Mouse (Mus musculus) urinary bladder, postnatal 10 days (tissue): Measurements from ENCODE around the gene Ogfod1.
"Not testable (repeated sequence)": the region's sequence is repeated elsewhere in the genome, so short reads cannot be mapped to it uniquely, and the experiment has no call there.

Experiments
- DNase-seq: peaks from one replicate; pipeline ENCODE4 v3.0.0; 2022; ENCODE audit warnings: low spot score

The Ogfod1 gene

DNA sequence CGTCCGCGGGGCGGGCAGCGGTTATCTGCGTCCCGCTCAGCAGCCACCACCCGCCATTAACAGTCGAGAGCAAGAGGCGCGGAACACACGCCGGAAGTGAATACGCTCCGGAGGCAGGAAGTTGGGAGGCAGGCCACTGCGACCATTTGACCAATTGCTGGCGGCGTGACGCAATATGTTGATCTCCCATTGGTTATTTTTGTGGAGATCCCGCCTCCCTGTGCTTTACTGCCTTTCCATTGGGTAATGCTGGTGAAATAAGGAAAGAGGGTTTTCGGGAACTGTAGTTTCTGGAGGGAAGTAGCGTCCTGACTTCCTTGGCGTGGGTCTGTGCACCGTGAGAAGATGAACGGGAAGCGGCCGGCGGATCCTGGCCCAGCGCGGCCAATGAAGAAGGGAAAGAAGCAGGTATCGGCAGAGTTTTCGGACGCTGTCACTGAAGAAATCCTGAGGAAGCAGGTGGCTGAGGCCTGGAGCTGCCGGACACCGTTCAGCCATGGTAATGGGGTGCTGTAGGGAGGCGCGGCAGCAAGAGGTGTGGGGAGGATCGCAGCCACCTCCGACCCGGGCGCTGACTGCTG is at the start of gene Ogfod1, which contains the start of gene Nudt21:
Gene Ogfod1 (plus strand): TSS at position 255 of the 581 bp plus-strand sequence.
Gene Nudt21 (minus strand): TSS at position 88 of the 581 bp plus-strand sequence.
- DNase-seq, result peak; percentile 69

DNA sequence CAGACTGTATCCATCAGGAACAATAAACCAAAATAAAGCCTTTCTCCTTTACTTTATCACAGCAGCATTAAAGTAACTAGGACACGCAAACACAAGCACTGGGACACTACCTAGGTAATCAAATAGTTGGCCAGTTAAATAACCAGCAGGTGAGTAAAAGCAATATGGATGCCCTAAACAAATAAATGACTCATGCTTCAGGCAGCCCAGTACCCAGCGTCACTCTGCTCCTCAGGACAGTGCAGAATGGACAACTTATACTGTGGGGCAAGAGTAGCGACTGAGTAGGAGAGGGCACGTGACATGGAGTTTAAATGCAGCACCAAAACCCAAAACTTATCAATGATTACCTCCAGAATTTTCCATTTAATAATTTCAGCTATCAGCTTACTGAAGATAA is 47.3 kb upstream of the Ogfod1 start:
- DNase-seq, result no peak

DNA sequence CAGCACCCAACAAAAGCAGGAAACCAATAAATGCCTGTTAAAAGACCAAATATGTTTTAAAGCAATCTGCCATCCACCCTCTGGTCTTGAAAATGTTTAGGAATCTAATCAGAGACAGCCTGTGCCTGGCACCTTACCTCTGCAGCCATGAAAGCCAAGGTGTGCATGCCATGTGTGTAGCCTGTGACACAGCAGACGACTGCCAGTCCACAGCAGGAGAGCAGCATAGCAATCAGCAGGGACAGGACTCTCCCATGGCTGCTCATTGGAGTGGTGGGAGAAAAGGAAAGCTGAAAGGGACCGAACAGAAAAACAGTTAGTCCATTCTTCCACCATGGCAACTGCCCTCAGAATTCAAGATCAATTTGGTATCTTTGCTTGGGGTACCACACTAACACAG is 38.0 kb upstream of the Ogfod1 start:
- DNase-seq, result no peak

DNA sequence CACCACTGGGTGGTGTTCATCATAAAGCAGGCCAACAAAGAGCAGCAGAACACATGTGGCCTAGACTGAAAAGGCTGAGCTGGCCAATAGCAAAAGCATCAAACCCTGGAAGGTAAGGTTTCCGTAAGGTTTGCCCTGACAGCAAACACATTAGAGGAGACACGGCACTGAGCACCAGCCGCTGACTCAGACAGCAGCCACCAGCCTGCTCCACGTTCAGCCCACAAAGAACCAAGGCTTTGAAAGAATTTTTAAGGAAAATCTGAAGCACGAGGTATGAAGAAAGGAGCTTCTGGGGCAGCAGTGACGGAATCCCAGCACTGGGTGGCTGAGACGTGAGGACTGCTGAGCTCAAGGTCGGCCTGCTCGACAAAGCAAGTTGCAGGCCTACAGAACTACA is 32.9 kb upstream of the Ogfod1 start:
- no peak for DNase-seq

DNA sequence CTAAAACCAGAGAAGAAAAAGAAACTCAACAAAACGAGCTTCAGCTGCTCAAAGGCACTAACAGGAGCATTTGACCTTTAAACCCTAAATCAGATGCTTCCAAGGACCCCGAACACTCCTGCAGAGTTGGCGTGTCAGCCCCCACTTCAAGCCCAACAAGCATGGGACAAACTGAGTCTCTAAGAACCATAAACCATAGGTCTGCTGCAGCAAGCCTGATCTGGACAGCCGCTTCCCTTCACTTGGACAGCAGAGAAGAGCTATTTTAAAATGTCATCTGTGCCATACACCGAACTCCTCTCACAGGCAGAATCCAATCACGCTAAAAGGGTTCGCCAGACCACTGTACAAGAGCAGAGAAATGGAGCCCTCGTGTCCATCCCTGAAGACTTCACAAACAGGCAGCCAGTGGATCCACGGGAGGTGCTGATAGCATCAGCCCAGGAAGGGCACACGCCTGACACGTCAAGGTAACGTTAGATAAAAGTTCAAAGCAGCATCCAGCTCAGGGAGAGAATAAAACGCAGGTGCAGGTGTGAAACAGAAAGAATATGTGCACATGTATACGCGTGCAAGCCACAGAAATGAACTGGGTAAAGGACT is 27.7 kb upstream of the Ogfod1 start:
- no peak for DNase-seq

DNA sequence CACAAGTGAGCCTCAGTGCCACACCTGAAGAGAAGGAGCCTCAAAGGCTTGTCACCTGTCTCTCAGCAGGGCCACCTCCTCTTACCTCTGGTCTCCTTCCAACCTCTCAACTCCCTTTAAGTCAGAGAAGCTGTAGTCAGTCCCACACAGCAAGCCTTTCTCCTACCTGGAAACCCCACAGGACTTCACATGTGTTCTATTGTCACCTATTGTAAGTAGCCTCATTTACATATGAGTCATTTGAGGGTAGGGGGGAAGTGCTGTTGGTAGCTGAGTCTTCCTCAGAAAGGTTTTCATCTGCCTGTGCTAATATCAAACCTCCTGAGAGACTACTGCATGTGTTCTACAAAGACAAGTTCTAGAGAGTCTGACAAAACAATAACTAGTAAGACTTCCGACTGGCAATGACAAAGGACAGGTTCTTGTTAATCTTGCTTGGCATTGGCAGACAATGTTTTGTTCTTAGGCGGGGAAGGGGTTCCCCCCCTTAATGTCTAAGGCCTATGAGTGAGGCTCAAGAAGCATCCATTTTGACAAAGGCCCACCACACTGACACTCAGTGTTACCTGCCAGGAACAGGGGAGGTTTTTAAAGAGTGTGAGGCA is 26.8 kb upstream of the Ogfod1 start:
- DNase-seq, result no peak

DNA sequence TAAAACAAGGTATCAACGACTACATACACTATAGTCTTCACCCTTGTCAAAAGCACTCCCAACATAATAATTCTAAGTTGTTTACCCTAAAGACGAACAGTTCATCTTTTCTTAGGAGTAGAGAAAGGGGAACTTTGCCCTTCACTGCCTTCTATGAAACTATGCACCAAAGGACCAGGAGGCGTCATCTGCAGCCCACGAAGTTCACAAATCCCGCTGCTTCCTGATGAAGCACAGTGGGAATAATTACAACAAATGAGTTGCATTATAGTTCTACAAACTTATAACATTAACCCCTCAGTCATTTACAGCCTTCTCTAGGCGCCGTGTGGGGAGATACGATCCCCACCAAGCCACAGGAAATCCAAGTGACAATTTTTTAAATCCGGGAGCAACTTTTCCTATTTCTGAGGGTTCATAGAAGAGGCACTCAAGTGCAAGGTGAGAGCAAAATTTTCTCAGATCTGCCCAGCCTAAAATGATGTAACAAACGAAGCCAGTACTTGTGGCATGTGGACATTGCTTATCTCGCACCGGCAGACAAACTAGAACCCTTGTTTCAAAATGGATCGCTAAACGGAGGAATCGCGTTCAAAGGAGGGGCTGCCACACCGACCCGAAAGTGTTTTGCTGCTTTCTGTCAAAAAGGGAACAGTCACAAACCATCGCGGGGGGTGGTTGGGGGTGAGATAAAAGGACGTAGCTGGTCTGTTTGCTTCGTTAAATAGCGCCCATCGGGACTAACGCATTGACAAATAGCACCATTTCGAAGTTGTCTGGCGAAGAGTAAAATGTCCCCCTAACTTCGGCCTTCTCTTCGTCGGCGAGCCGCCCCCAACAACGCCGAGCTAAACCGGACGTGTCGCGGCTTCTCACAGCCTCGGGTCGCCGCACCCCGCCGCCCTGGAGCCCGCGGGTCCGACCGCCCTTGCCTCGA is 25.7 kb upstream of the Ogfod1 start:
- DNase-seq, result no peak

DNA sequence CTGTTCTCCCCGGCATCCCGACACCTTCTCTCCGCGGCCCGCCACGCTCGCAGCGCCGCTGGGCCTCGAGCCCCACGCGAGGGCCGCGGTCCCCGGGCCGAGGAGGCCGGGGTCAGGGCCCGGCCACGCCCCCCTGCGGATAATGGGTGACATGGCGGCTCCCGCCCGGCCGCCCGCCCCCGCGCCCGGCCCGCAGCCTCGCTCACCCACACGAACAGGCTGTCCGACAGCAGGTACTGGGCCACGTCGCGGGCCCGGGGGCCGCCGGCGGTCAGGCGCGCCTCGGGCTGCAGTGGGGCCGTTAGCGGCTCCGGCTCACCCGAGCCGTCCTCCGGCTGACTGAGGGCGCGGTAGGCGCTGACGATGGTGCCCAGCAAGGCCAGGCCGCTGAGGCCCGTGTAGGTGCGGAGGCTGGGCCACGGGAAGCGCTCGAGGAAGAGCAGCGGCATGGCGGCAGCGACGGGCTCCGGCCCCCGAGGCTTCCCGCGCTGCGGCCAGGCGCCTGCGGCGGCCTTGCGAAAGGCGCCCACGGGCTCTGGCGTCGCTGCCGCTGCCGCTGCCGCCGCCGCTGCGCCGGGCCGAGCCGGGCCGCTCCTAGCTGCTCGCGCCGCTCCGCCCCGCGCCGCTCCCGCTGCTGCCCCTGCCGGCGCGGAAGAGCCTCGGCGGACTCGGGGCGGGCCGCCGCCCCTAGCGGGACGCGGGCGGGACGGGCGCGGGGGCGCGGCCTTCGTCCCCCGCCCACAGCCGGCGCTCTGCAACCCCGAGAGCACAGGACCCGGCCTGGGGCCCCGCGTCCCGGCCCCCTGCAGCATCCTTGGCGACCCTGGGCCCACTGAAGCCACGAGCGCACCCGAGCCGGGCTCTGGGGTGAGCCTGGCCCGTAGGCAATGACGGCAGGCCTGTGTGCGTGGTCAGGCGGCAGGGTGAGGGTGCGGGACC is 24.7 kb upstream of the Ogfod1 start, which contains the start of gene Amfr:
Gene Amfr (minus strand): TSS at position 830 of the 939 bp plus-strand sequence.
- no peak for DNase-seq

DNA sequence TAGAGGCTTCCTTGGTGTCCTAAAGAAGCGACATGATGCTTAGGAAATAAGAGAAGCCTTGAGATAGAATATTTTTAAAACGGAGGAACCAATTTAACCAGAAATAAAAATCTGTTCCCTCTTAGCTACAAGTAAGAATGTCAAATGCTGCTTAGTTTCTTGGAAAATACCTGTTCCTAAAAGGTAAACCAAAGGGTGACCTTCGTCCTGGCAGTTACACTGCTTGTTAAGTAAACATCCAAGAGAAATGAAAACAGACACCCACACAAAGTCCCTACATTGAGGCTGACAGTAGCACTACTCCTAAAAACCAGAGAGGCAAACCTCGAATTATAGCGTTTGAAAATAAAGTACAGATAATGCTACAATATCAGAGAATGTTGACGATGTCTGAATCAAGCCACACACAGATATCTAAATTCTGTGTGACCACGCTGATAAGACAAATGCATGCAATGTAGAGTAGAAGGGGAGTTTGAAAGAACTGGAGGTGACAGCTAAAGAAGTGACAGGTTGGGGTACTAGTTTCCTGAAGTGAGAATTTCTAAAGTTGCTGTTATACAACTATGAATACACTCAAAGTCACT is 23.9 kb upstream of the Ogfod1 start:
- DNase-seq, result no peak

DNA sequence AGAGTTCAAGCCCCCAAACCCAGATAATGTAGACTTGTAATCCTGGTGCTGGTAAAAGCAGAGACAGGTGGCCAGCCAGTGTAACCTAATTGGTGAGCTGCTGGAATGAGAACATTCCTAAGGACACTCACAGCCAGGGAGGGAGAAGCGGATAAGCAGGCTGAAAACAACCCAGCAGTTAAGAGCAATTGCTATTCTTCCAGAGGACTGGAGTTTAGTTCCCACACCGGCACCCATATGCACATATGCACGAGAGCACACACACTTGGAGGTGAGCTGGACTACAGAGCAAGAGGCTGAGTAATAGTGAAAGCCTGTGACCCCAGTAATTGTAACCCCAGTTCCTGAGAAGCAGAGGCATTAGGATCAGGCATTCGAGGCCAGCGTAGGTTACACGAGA is 13.1 kb upstream of the Ogfod1 start:
- no peak for DNase-seq

DNA sequence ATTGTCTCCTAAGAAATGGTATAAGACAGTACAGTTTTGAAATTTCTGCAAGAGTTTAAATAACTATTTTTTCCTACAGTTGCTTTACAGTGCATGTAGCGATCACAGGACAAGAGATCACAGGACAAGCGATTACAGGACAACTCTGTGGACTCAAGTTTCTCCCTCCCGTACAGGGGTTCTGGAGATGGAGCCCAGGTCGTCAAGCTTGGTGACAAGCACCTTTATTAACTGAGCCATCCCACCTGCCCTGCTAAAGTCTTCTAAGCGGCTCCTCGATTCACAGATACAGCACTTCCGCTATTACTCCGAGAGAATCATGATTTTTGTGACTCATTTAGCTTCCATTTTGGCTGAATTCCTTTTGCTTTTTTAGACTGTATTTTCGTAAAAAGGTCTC is 7.3 kb upstream of the Ogfod1 start:
- DNase-seq, result no peak

DNA sequence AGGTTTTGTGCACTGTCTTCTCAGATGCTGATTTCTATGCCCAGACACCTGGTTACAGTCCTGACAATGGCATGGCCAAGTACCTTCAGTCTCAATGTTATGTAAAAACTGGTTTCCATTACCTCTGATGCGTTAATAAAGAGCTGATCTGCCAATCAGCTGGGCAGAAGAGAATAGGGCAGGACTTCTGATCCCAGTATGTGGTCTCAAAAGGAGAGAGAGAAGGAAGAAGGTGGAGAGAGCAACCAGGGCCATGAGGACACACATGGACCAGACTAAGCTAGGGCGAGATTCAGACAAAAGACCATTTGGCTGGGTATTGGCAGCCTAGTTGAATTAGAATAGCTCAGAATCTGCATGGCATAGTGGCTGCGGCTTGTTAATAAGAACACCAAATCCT is 3.4 kb upstream of the Ogfod1 start:
- no peak for DNase-seq

DNA sequence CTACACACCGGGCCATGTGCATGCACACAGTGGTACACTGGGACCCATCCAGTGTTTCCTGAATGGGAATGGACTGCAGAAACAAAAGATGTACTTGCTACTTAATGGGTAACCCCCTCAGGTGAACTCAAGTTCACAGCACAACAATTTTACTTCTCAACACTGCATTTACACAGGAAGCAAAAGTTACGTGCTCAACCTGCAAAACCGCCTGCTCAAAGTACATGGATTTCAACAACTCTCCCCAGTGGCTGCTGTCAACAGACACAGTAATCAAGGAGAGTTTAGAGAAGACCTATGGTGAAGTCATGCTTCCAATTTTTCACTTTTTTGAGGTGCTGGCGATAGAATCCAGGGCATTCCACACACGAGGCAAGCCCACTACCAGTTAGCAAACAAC is 1.8 kb upstream of the Ogfod1 start:
- no peak for DNase-seq

DNA sequence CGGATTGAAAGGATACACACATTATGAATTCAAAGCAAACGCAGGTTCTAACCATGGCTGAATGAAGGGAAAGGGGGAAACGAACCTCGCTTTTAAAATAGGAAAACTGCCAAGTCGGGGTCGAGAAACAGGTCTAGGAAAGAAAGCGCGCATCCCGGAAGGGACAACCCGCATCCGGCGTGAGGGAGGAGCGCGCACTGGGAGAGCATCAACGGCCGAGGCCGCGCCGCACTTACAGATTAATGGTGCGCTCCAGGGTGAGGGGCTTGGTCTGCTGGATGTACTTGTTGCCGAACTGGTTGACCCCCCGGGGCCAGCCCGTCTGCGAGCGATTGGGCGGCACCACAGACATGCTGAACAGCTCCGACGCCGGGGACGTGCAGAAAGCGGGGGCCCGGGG is 457 bp upstream of the Ogfod1 start:
- not testable (repeated sequence) for DNase-seq

DNA sequence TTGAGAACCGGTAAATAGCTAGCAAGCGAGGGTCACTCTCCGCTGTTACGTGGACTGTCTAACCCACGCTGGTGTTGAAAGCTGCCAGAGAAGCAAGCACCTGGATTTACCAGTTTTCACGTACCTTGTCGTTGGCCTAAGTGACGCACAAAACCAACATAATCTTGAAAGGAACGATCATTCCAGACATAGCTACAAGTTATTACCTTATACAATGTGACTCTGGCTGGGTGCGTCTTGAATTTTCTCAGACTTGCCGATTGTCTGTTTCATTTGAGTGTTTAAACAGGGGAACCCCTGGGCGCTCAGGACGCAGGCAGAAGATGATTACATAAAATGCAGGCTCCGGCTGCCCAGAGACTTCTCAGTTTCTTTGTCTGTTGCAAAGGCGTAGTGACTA is 808 bp downstream of the Ogfod1 start:
- no peak for DNase-seq

DNA sequence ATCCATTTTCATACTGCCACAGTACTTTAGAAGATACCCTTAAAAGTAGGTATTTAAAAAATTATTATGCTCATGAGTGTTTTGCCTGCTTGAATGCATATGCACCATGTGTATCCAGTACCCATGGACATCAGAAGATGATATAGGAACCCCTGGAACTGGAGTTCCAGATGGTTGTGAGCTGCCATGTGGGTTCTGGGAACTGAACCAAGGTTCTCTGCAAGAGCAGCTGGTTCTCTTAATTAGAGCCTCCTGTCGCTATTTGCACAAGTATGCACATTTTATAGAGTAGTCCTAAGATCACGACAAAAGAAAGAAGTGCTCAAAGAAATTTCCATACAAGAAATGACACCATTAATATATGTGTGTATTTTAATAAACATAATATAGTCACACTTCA is 10.8 kb downstream of the Ogfod1 start:
- no peak for DNase-seq

DNA sequence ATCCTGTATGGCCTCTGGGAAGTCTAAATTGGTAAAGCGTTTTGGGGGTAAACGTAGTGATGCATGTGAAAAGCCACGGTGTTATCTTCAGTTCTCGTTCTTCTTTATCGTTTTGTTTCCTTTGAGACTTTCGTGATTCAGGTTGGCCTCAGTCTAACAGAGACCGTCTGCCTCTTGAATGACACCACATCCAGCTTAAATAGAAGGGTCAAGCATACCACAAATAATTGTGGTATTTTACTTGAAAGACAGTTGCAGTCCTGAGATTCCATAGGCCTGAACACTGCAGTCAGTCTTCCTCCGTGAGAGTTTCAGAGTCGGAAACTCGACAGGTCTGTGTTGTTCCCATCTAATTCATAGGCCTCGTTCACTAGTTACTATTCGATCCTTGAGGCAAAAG is 15.7 kb downstream of the Ogfod1 start:
- no peak for DNase-seq

DNA sequence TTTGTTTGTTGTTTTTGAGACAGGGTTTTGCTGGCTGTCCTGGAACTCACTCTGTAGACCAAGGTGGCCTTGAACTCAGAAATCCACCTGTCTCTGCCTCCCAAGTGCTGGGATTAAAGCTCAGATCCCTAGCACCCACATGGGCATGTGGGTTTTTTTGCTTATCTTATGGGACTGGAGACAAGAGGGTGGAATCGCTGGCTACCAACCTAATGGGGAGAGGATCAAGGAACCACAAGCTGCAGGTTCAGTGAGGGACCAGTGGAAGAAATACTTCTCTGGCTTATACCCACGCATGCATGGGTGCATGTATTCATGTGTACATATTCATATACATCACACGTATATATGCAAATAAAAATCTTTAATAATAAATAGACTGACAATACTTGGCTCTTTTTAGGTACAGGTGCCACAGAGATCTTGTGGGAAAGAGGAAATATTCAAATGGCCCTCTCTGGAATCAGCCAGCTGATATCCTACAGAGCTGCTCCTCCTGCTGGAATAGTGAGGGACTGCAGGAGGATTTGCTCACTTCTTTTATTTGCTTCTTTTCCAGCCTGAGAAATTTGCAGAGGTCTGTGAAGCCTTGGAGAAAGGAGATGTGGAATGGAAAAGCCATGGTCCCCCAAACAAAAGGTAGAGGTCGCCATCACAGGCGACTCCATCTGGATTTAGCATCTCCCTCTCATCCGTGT is 20.3 kb downstream of the Ogfod1 start:
- no peak for DNase-seq

DNA sequence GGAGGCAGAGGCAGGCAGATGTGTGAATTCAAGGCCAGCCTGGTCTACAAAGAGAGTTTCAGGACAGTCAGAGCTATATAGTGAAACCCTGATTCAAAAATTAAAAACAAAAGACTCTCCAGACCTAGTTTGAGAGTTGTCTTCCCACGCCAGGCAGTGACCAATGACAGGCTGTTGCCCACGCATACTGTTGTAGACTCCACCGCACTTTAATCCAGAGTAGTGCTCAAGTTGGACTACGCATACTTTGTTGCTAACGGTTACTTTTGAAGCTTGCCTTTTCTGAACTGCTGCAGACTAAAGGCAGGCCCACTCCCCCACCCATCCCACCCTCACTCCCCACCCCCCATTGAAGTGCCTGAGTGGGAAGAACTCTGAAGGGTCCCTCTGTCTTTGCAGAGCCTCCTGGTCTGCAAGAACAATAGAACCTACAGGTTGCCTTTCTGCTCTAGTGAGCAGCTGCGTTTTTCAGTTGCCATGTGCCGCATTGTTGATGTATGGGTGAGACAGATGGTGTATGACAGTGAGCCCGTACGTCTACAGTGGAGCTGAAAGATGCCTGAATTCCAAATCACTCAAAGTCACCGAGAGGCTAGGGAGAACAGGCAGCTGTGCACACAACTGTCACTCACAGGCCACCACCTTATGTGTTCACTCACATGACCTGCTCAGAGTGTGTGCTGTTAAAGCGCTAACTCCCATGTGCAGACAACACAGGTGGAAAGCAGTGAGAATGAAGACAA is 29.3 kb downstream of the Ogfod1 start:
- no peak for DNase-seq

DNA sequence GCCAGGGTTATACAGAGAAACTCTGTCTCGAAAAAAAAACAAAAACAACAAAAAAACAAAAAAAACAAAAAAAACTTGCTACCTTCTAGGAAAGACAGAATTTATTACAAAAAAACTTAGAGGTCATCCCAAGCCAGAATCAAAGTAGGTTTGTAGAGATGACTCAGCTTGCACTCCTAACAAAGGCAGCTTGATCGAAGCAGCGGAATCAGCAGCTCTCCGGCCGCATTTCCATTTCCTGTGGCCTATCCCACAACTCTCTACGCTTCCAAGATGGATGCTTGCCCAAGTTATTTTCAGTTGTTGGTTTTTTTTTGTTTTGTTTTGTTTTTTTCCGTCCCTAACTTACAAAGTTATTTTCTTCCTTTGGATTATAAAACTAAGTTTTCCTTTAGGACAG is 31.8 kb downstream of the Ogfod1 start:
- no peak for DNase-seq
